Mouse (Mus musculus) gastrocnemius, postnatal 10 days (tissue): ENCODE measurements around the gene Olfr279. TPM values are rescaled to one million over a fixed set of nuclear protein-coding genes. Genes with fewer than 3 reads are reported as not detected.
A peak's percentile ranks its signal among the peaks of the same experiment; 100 is the strongest.

Experiments
- DNase-seq: peaks from one replicate; pipeline ENCODE4 v3.0.0; 2021; ENCODE audit warnings: mixed read lengths
- long read RNA-seq, 2 experiments: library from polyadenylated mRNA; stranded (forward); transcript quantifications; one replicate each; pipeline ENCODE4 v2.0.0; 2021
- total RNA-seq, 2 experiments: library from RNA; stranded (reverse); gene quantifications; 2 replicates each; pipeline ENCODE4 v1.2.3; 2021

Olfr279 gene
- total RNA-seq, result not detected
- long read RNA-seq, experiment 1, result 0 reads
- long read RNA-seq, experiment 2, result 0 reads

DNA sequence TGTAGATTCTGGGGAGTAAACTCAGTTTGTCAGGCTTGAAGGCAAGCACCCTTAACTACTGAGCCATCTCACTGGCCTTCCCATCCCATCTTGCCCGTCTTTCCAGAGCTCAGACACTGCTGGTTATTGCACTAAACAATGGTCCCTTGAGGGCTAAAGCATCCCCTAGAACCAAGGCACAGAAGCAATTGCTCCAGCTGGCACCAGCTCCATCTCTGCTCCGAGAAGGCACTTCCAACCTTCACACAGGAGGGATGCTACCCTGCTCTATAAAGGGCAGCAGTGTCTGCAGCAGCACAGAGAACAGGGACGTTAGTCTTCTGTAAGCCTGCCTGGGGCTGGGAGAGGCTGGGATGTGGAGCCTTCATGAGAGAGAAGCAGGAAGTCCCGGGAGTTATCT lies at the start of gene Olfr279:
Gene Olfr279, plus strand, starts transcription at position 301 of the 400 bp plus-strand sequence.
- DNase-seq, result no peak

DNA sequence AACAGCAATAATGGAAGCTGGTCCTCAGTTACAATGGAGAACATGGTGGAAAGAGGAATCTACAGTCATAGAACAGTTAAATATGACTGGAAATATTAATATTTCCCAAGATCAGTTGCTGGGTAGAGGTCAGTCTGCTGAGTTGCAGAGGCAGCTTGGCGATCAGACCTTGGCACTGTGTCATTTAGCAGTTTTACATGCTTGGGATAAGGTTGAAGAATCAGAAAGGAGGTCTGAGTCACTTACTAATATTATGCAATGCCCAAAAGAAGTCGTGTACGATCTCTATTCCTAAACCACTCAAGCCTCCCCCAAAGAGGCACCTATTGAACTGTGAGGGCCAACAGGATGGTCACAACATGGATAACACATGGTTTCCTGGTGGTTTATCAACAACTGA lies 47.6 kb upstream of the Olfr279 start:
- no peak for DNase-seq

- no peak for DNase-seq
Observed at GRCm38 (mm10) chr15:98448521-98448920, 43.7 kb upstream of the Olfr279 start.

GRCm38 (mm10) chr15:98452288-98452687 lies 39.9 kb upstream of the Olfr279 start, which contains the start of gene Olfr281:
Olfr281 (plus strand) TSS chr15:98452588.
- DNase-seq, result no peak

- no peak for DNase-seq
Observed at GRCm38 (mm10) chr15:98469596-98469995, 22.6 kb upstream of the Olfr279 start, which contains the start of gene OR5BS1P. OR5BS1P (plus strand) TSS chr15:98469896.

GRCm38 (mm10) chr15:98471539-98471938 lies 20.7 kb upstream of the Olfr279 start:
- DNase-seq, result no peak

GRCm38 (mm10) chr15:98474958-98475357 lies 17.2 kb upstream of the Olfr279 start:
- no peak for DNase-seq

DNA sequence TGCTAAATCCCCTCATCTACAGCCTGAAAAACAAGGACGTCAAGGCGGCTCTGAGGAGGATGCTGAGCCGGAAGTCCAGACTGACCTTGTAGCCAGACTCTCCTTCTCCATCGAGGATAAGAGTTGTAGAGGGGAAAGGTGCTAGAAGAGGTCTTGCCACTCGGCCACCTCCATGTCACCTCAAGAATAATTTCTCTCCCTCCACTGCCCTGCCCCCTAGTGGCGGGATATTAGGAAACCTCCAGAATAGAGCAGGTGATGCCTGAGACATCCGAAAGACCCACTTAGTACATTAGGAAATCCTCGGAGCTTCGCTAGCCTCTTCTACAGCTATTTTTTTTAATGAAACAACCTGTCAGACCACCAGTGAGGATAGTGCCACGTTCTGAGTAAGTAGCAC lies 16.8 kb upstream of the Olfr279 start:
- peak; percentile 61 for DNase-seq

DNA sequence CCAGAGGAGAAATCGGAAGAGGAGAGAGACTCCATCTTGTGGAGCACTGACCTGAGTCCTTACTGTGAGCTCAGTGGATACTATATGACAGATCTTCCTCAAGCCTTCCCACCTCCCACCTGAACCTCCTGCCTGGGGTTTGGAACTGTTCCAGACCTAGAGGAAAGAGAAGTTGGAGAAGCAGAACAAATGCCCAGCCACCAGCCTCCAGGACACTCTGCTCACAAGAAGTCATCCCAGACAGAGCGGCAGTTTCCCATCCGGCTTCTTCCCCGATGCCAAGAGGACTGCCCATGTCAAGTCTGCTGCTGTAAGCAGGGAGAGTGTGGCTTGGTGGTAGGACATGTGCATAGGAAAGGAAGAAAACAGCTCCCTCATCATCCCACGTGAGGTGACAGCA lies 15.9 kb upstream of the Olfr279 start:
- no peak for DNase-seq

DNA sequence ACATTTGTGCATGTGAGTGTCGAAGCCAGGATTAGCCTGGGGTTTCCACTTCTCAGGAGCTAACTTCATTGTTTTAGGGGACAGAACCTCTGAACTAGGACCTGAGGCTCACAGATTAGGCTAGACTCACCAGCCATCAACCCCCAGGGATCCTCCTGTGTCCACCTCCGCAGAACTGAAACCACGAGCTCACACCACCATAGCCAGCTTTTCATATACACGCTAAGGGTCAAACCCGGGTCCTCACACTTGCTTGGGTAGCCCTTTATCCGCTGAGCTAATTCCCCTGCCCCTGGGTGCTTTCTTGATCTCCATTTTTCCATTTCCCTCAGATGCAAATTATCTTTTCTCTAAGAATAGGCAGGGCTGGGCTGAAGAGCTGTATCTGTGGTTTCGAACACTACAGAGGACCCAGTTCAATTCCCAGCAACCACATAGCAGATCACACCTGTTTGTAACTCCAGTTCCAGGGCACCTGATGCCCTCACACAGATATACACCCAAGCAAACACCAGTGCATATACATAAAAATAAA lies 12.6 kb upstream of the Olfr279 start:
- DNase-seq, result no peak

DNA sequence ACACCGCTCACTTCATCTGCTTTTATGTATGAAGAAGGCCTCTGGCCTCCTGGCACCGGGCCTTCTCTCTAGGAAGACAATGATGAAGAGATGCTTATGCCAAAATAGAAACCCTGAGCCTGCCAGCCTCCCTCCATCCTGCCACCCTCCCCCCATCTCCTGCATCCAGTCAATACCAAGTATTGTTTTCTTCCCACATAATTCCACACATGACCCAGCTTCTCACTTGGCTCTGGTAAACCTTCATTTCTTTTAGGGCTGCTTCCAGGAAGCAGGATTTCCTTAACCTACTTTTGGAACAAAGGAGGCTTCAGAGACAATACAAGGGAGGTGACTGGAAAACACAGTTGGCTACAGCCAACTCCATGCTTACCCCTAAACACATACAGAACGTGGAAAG lies 9.5 kb upstream of the Olfr279 start, which contains the start of gene Lalba:
Gene Lalba, minus strand, starts transcription at position 21 of the 400 bp plus-strand sequence.
- DNase-seq, result no peak

GRCm38 (mm10) chr15:98483907-98484886 lies 8.0 kb upstream of the Olfr279 start:
- no peak for DNase-seq

- no peak for DNase-seq
Observed at GRCm38 (mm10) chr15:98486433-98487021, 5.7 kb upstream of the Olfr279 start.

DNA sequence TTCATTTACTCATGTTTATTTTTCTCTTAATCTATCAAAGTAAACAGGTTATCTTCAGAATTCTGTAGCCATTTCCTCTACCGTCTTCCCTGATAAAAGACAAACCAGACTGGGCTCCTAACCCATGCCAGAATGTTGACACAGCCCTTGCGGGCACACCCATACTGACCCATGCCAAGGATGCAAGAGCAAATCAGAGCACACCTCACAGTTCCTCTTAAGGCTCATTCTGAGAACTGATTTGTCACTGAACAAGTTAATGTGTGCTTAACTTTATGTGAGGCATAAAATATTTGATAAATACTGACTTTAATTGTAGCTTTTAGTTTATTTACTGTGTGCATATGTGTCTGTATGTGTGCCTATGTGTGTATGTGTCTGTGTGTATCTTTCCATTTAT lies 870 bp upstream of the Olfr279 start:
- no peak for DNase-seq

DNA sequence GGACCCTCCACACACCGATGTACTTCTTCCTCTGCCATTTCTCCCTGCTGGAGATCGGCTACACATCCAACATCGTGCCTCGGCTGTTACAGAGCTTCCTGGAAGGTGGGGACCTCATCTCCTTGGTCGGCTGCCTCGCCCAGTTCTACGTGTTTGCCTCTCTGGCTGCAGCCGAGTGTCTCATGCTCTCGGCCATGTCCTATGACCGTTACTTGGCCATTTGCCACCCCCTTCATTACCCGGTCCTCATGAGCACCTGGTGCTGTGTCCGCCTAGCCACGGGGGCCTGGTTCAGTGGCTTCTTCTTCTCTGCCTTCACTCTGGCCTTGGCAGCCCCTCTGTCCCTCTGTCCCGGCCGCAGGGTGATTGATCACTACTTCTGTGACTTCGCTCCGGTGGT lies 5.4 kb downstream of the Olfr279 start:
- DNase-seq, result no peak

DNA sequence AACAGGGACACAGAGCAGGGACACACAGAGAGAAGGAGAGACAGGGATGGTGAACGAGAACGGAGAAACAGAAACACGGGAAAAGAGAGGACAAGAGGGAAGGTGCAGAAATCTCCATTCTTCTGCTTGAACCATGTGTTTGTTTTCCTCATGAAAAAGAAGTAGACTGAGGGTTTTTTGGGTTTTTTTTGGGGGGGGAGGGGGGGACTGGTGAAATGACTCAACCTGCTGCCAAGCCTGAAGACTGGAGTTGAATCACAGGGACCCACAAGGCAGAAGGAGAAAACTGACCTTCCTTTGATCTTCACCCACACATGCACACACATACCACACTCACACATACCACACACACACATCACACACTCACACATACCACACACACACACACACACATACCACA lies 11.1 kb downstream of the Olfr279 start:
- DNase-seq, result no peak

DNA sequence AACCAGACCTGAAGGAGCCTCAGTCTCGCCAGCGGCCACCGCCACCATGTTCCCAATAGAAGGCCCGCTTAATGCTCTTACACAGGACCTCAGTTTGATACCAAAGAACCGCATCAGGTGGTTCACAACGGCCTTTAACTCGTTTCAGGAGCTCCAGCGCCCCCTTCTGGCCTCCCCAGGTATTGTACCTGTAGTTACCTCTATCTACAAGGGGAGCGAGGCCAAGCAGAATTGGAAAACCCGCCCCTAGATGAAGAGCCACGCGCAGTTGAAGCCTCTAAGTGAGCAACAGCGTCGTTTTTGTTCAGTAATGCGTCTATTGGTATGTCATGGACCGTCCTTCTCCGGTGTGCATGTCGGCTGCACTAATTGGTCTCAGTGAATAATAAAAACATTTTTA lies 12.3 kb downstream of the Olfr279 start:
- peak; percentile 86 for DNase-seq

DNA sequence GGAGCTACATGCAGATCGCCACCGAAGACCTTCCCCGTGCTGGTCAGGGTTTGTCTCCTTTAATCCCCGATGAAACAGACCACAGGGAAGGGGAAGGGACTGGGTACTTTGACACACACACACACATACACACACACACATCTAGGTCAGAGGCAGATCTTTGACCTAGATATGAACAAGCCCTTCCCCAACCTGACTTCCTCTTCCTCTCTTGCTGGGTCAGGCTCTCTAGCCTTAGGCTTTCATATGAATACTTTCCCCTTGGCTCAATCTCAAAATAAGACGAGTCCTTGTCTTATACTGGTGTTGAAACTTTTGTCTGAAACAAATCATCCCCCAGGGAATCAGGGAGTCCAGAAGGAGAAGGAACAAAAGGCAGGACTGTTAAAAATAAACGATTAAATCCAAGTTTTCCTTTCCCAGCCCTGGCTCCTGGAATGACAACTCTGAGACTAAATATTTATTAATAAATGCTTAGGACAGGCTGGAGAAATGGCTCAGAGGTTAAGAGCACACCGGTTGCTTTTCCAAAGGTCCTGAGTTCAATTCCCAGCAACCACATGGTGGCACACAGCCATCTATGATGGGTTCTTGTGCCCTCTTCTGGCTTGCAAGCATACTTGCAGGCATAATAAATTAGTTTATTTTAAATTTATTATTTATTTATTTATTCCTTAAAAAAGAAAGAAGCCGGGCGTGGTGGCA lies 14.2 kb downstream of the Olfr279 start:
- DNase-seq, result no peak

- no peak for DNase-seq
Observed at GRCm38 (mm10) chr15:98507321-98507720, 15.1 kb downstream of the Olfr279 start.

DNA sequence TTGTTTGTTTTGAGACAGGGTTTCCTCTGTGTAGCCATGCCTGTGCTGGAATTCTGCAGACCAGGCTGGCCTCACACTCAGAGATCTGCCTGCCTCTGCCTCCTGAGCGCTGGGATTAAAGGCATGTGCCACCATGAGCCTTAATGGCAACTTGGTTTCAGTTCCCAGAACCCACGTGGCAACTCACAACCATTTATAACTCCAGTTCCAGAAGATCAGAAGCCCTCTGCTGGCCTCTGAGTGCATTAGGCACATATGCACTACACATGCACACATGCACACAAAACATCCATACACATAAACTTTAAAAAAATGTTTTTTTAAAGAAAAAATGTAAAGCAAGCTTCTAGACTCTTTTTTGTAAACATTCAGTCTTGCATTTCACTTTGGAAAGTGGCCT lies 17.2 kb downstream of the Olfr279 start:
- DNase-seq, result no peak

DNA sequence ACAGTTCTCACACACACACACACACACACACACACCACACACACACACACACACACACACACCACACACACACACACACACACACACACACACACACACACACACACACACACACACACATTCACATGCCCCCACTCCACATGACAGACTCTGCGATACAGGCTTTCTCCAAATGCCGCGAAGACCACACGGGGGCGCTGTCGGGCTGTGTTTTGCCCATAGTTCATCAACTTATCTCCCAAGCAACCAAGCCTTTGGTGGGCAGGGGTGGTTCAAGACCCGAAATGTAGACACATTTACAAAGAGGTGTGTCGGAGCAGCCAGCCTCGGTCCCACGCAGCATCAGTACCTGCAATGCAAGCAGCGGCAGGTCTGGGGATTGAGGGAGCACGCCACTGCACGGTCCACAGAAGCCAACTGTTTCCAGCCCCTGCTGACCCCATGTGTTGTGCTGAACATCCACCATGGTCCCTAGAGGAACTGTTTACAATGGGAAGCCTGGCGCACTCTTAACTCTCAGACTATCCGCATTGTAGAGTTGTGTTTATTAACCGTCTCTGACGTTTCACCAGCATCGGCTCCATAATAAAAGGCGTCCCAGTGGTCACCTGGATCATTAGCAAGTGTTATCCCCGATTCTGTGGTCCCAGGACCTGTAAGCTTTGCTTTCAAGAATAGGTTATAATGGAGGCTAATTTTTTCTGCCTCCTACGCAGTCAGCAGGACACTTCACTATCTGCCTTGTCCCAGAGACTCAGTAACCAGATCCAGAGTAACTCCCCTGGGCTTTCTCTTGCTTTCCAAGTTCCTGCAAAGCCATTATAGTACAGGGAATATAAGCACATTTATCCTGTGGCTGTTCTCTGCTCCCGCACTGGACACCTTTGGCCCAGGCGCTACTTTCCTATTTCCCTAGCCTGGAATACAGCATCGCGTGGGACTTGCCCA lies 18.5 kb downstream of the Olfr279 start:
- DNase-seq, result peak; percentile 88
